Mouse (Mus musculus): Measurements from ENCODE around the gene Galntl6.

DNA sequence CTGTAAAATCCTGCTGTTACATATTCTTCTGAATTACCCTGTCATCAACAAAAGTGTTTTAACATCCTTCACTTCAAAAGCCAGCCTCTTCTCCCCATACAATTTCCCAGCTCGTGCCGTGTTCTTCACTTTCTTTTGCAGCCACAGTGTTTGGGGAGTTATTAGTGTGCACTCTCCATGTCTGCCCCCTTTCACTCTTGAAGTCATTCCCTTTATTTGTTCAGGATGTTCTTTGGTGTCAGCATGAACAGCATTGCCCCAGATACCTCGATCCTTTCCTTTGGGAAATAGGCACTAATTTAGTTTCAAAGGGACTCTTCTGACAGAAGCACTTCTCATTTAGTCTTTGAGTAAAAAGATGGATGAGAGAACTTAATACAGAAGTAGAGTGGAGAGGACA is 939.6 kb downstream of the Galntl6 start:
- no peak for TF ChIP-seq POLR2A (IDR thresholded peaks at IDR 0.05; ENCODE audit: borderline replicate concordance, low read depth, low read length)
- TF ChIP-seq CTCF (IDR thresholded peaks at IDR 0.05; ENCODE audit: low read depth, low read length): no peak
